Mouse (Mus musculus) intestine, postnatal 0 days (tissue): Measurements from ENCODE around the gene Bco2. TPM values are rescaled to one million over a fixed set of nuclear protein-coding genes. Genes with fewer than 3 reads are reported as not detected.

Experiments used
- ATAC-seq: fragments of 200-750 bp; cut with Nextera tagmentation; 2 replicates; pipeline ENCODE4 v1.8.0; 2017; ENCODE audit warnings: mild to moderate bottlenecking, moderate TSS enrichment, moderate library complexity
- H3K27ac ChIP-seq: fragments of 300-500 bp; sonication (generic); 2 replicates; pipeline ENCODE4 v1.5.1; 2014; ENCODE audit warnings: mild to moderate bottlenecking, low read depth, low read length, moderate library complexity
- H3K27me3 ChIP-seq: fragments of 300-500 bp; sonication (generic); replicated peaks from 2 replicates; pipeline ENCODE4 v1.6.1; 2014; ENCODE audit warnings: low read length, mixed read lengths; ENCODE audit not compliant: control insufficient read depth, insufficient read depth
- H3K36me3 ChIP-seq: fragments of 300-500 bp; sonication (generic); 2 replicates; pipeline ENCODE4 v1.6.1; 2014; ENCODE audit warnings: mild to moderate bottlenecking, moderate library complexity; ENCODE audit not compliant: control insufficient read depth, insufficient read depth
- H3K4me1 ChIP-seq: fragments of 300-500 bp; sonication (generic); replicated peaks from 2 replicates; pipeline ENCODE4 v1.6.1; 2014; ENCODE audit warnings: antibody characterized with exemption, low read length, mixed read lengths; ENCODE audit not compliant: control insufficient read depth, insufficient read depth
- H3K4me2 ChIP-seq: fragments of 300-500 bp; sonication (generic); replicated peaks from 2 replicates; pipeline ENCODE4 v1.6.1; 2014; ENCODE audit warnings: low read depth, mild to moderate bottlenecking, moderate library complexity
- H3K4me3 ChIP-seq: fragments of 300-500 bp; sonication (generic); 2 replicates; pipeline ENCODE4 v1.5.1; 2014; ENCODE audit warnings: low read depth, low read length
- H3K9ac ChIP-seq: fragments of 300-500 bp; sonication (generic); 2 replicates; pipeline ENCODE4 v1.6.1; 2014; ENCODE audit warnings: mild to moderate bottlenecking, low read depth, low read length
- H3K9me3 ChIP-seq: fragments of 300-500 bp; sonication (generic); 2 replicates; pipeline ENCODE4 v1.6.1; 2016; ENCODE audit warnings: mixed run types; ENCODE audit not compliant: control insufficient read depth
- CTCF ChIP-seq: sonication (generic); IDR thresholded peaks from 2 replicates; pipeline ENCODE4 v1.5.1; 2016; ENCODE audit warnings: low read depth, mild to moderate bottlenecking, control low read depth, antibody characterized with exemption, moderate library complexity
- WGBS: fragments of 180-500 bp; shearing (Covaris S2); extraction: QIAGEN DNeasy Blood & Tissue Kit; methylation state at CpG from one replicate; pipeline ENCODE4 v1.1.7; 2014; 5-methylcytosine and 5-hydroxymethylcytosine counted together
- polyA plus RNA-seq: library from polyadenylated mRNA; unstranded; fragments of >200 nt; fragmentation: Nextera tagmentation; extraction: Ambion mirVana; gene quantifications from 2 replicates; pipeline ENCODE4 v1.2.1, GENCODE M21; 2015

Gene Bco2
- polyA plus RNA-seq, 1 experiment from 2014 or later, result 4.7 TPM

DNA sequence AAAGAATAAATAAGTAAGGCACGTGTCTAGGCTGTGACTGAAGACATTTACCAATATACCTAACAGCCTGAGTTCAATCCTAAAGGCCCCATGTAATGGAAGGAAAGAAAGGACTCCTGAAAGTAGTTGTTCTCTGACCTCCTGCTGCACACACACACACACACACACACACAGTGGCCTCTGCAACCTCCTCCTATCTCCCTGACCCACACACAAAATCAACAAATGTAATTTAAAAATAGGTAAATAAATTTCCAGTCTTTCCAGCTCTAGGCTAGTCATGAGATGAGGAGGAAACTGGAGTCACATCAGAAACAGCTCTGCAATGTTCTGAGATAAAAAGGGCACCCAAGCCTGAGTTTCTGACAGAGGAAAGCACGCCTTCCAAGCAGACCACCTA is 61.2 kb downstream of the Bco2 start:
- H3K9me3 ChIP-seq, result no peaks in the 10 kb centered on the region
- no peak overlapping the region for H3K4me2 ChIP-seq
- H3K4me1 ChIP-seq, result no peaks in the 10 kb centered on the region
- H3K9ac ChIP-seq, result no peak overlapping the region
- no peak overlapping the region for H3K4me3 ChIP-seq
- no peaks in the 10 kb centered on the region for H3K27me3 ChIP-seq
- no peaks in the 10 kb centered on the region for H3K36me3 ChIP-seq
- H3K27ac ChIP-seq, result no peak overlapping the region
- no peak for ATAC-seq
- 73% methylated on average over 2 of the region's 2 CpGs for WGBS
- TF ChIP-seq CTCF, result no peak

DNA sequence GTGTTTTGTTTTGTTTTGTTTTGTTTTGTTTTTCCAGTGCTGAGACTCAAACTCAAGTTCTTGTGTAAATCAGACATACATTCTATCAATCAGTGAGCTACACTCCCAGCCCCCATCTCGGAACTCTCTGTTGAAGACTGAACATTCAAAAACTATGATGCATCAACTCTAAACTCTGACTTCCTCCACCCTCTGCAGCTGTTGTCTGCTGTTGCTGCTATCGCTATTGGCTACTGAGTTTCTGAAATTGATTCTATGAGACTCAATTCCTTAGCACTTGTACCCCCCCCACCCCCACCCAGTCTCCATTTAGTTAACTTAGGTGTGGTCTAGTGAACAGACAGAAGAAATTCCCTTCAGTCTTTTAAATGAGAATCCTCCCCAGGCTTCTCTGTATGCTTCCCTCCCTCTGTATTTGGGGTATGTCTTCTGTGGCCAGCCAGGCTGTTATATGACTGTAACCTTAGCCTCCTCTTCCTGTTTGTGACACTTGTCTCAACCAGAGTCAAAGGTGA is 63.4 kb downstream of the Bco2 start:
- H3K4me1 ChIP-seq, result no peaks in the 10 kb centered on the region
- ATAC-seq, result no peak
- H3K27me3 ChIP-seq, result no peaks in the 10 kb centered on the region
- no peak overlapping the region for H3K9ac ChIP-seq
- H3K4me2 ChIP-seq, result no peak overlapping the region
- H3K27ac ChIP-seq, result no peak overlapping the region
- TF ChIP-seq CTCF, result no peak
- no peak overlapping the region for H3K4me3 ChIP-seq
- no peaks in the 10 kb centered on the region for H3K36me3 ChIP-seq
- 58% methylated on average over 2 of the region's 2 CpGs for WGBS
- H3K9me3 ChIP-seq, result no peaks in the 10 kb centered on the region

DNA sequence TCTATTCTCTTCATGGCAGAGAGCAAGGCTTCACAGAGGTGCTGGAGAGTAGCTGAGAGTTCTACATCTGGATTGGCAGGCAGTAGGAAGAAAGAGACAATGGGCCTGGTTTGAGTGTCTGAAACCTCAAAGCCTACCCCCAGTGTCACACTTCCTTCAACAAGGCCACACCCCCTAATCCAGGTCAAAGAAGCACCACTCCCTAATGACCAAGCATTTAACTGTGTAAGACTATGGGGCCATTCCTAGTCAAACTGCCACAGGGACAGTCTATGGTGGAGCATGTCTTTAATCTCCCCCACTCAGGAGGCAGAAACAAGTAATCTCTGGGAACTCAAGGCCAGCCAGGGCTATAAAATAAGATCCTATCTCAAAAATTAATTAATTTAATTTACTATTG is 64.1 kb downstream of the Bco2 start:
- no peak for ATAC-seq
- H3K4me2 ChIP-seq, result no peak overlapping the region
- no peak overlapping the region for H3K4me3 ChIP-seq
- no peak for TF ChIP-seq CTCF
- no peaks in the 10 kb centered on the region for H3K27me3 ChIP-seq
- no peak overlapping the region for H3K9ac ChIP-seq
- H3K36me3 ChIP-seq, result no peaks in the 10 kb centered on the region
- H3K4me1 ChIP-seq, result no peaks in the 10 kb centered on the region
- no peak overlapping the region for H3K27ac ChIP-seq
- H3K9me3 ChIP-seq, result no peaks in the 10 kb centered on the region

DNA sequence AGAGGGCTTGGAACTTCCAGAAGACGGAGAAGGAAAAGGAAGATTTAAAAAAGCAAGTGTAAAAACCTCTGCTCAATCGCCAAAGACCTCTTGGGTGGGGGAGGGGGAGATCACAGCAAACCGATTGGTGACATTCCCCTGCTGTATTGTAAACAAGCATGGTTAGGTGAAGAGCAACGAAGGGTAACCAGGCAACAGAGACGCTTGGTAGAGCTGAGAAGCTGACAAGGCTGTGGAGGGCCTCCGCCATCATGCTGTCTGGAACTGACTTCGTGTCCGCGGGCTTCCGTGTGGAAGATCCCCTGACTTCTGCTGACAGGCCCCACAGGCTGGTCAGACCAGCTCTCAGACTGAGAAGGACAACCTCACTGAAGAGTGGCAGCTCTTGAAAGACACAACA is 69.5 kb downstream of the Bco2 start:
- ATAC-seq, result no peak
- H3K9ac ChIP-seq, result no peak overlapping the region
- 16% methylated on average over 10 of the region's 10 CpGs for WGBS

More for the DNA sequence above, 69.5 kb downstream of the Bco2 start:
- Histone ChIP-seq H3K9me3 (no peaks in the 10 kb centered on the region), H3K4me2 (peak overlapping the region; percentile 47), H3K4me3 (no peak overlapping the region), H3K4me1 (no peaks in the 10 kb centered on the region), H3K27ac (no peak overlapping the region), H3K27me3 (no peaks in the 10 kb centered on the region), H3K36me3 (no peaks in the 10 kb centered on the region)
- no peak for TF ChIP-seq CTCF

Other genes with a start within 250 kb of the Bco2 start
- 148 and 174 TPM in 2 replicates for gene Rpl10-ps3, start 210.2 kb downstream of the Bco2 start, polyA plus RNA-seq
- 3.1 and 4.0 TPM in 2 replicates for gene Plet1, start 60.7 kb downstream of the Bco2 start, polyA plus RNA-seq
- 88.2 and 90.8 TPM in 2 replicates for gene Pts, start 26.5 kb downstream of the Bco2 start, polyA plus RNA-seq
- gene Il18, start 354 bp downstream of the Bco2 start, polyA plus RNA-seq, result 57.3 and 68.7 TPM in 2 replicates
- 0.43 and 0.65 TPM in 2 replicates for gene Tex12, start 6.1 kb upstream of the Bco2 start, polyA plus RNA-seq
- gene Sdhd, start 48.6 kb upstream of the Bco2 start, polyA plus RNA-seq, result 738 and 800 TPM in 2 replicates
- 387 and 412 TPM in 2 replicates for gene Timm8b, start 48.7 kb upstream of the Bco2 start, polyA plus RNA-seq
- gene Pih1d2, start 62.1 kb upstream of the Bco2 start, polyA plus RNA-seq, result 0.88 and 1.6 TPM in 2 replicates
- gene Nkapd1, start 62.3 kb upstream of the Bco2 start, polyA plus RNA-seq, result 13.9 and 14.6 TPM in 2 replicates
- 35.3 and 41.7 TPM in 2 replicates for gene Dlat, start 104.6 kb upstream of the Bco2 start, polyA plus RNA-seq
- 2.4 and 2.9 TPM in 2 replicates for gene Dixdc1, start 184.3 kb upstream of the Bco2 start, polyA plus RNA-seq
- gene 2310030G06Rik, start 191.4 kb upstream of the Bco2 start, polyA plus RNA-seq, result 45.3 and 50.2 TPM in 2 replicates
- gene Cryab, start 196.1 kb upstream of the Bco2 start, polyA plus RNA-seq, result 80.4 and 83.2 TPM in 2 replicates
- gene Hspb2, start 197.2 kb upstream of the Bco2 start, polyA plus RNA-seq, result 10.3 and 10.4 TPM in 2 replicates
- 5.1 and 6.1 TPM in 2 replicates for gene Fdxacb1, start 213.1 kb upstream of the Bco2 start, polyA plus RNA-seq
- 15.6 and 17.3 TPM in 2 replicates for gene Alg9, start 219.8 kb upstream of the Bco2 start, polyA plus RNA-seq
- gene 1110032A03Rik, start 220.3 kb upstream of the Bco2 start, polyA plus RNA-seq, result 35.6 and 38.6 TPM in 2 replicates